Mouse (Mus musculus) lung, embryonic 14.5 days (tissue): ENCODE data around the gene Mast3. TPM values are rescaled to one million over a fixed set of nuclear protein-coding genes. Genes with fewer than 3 reads are reported as not detected.
A peak's percentile ranks its signal among the peaks of the same experiment; 100 is the strongest.

ENCODE experiments used
- ATAC-seq: fragments of 200-750 bp; cut with Nextera tagmentation; 2 replicates; pipeline ENCODE4 v1.8.0; 2017; ENCODE audit warnings: mild to moderate bottlenecking, moderate TSS enrichment, moderate library complexity; ENCODE audit not compliant: insufficient read depth
- DNase-seq: peaks from one replicate; pipeline ENCODE4 v3.0.0-alpha.2; 2015
- H3K27ac ChIP-seq: fragments of 300-500 bp; sonication (generic); 2 replicates; pipeline ENCODE4 v1.5.1; 2014; ENCODE audit warnings: low read depth, mild to moderate bottlenecking, moderate library complexity
- H3K27me3 ChIP-seq: fragments of 300-500 bp; sonication (generic); 2 replicates; pipeline ENCODE4 v1.6.1; 2014; ENCODE audit warnings: low read length, control low read depth; ENCODE audit not compliant: insufficient read depth
- H3K36me3 ChIP-seq: fragments of 300-500 bp; sonication (generic); 2 replicates; pipeline ENCODE4 v1.6.1; 2014; ENCODE audit warnings: control low read depth; ENCODE audit not compliant: insufficient read depth
- H3K4me1 ChIP-seq: fragments of 300-500 bp; sonication (generic); 2 replicates; pipeline ENCODE4 v1.6.1; 2014; ENCODE audit warnings: antibody characterized with exemption, control low read depth; ENCODE audit not compliant: insufficient read depth
- H3K4me2 ChIP-seq: fragments of 300-500 bp; sonication (generic); 2 replicates; pipeline ENCODE4 v1.6.1; 2014; ENCODE audit warnings: mild to moderate bottlenecking
- H3K4me3 ChIP-seq: fragments of 300-500 bp; sonication (generic); 2 replicates; pipeline ENCODE4 v1.5.1; 2014; ENCODE audit warnings: low read depth, low read length
- H3K9ac ChIP-seq: fragments of 300-500 bp; sonication (generic); 2 replicates; pipeline ENCODE4 v1.6.1; 2014
- H3K9me3 ChIP-seq: fragments of 300-500 bp; sonication (generic); 2 replicates; pipeline ENCODE4 v1.6.1; 2016; ENCODE audit warnings: low read depth, low read length, control low read depth
- CTCF ChIP-seq: IDR thresholded peaks from 2 replicates; pipeline ENCODE4 v1.5.1; 2016; ENCODE audit warnings: antibody characterized with exemption, low read depth
- WGBS: fragments of 180-500 bp; shearing (Covaris S2); extraction: QIAGEN DNeasy Blood & Tissue Kit; methylation state at CpG from one replicate; pipeline ENCODE4 v1.1.7; 2014; 5-methylcytosine and 5-hydroxymethylcytosine counted together
- polyA plus RNA-seq: library from polyadenylated mRNA; unstranded; fragments of >200 nt; fragmentation: Nextera tagmentation; extraction: Ambion mirVana; gene quantifications from 2 replicates; pipeline ENCODE4 v1.2.1, GENCODE M21; 2014

The Mast3 gene
- polyA plus RNA-seq, 1 experiment from 2014 or later: 18.0 TPM

DNA sequence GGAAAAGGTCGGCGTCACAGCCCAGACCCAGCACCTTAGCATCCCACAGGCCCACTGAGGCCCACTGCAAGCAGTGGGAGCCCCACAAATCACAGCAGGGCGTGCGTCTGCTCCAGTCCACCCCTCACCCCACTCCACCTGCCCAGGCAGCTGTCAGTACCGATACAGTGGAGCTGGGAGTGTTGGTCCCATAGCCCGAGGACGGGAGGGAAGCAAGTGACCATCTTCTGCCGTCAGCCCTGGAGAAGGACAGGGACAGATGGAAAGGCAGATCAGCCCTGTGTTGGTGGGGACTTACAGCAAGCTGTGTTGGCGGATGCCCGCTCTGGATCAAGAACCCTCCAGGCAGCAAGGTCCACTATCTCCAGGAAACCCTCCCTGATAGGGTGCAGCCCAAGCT, 15.8 kb downstream of the Mast3 start:
- no peaks in the 10 kb centered on the region for H3K27me3 ChIP-seq
- no peak overlapping the region for H3K27ac ChIP-seq
- 78% methylated on average over 10 of the region's 10 CpGs for WGBS
- no peak for TF ChIP-seq CTCF
- H3K4me2 ChIP-seq: no peak overlapping the region
- H3K36me3 ChIP-seq: peaks cover 48% of the 10 kb centered on the region
- no peak for DNase-seq
- no peaks in the 10 kb centered on the region for H3K9me3 ChIP-seq
- no peak for ATAC-seq
- no peak overlapping the region for H3K4me3 ChIP-seq
- H3K4me1 ChIP-seq: peaks cover 9% of the 10 kb centered on the region
- no peak overlapping the region for H3K9ac ChIP-seq

- ATAC-seq: no peak
- Histone ChIP-seq H3K27me3 (no peaks in the 10 kb centered on the region), H3K9me3 (no peaks in the 10 kb centered on the region), H3K4me1 (peaks cover 9% of the 10 kb centered on the region), H3K4me3 (0 out of 2 replicates have a peak overlapping the region, but pooled peaks have one; percentile 4), H3K36me3 (peaks cover 56% of the 10 kb centered on the region), H3K9ac (no peak overlapping the region), H3K27ac (no peak overlapping the region), H3K4me2 (peak overlapping the region; percentile 40)
- TF ChIP-seq CTCF: no peak
- peak; percentile 78 for DNase-seq
- 21% methylated on average over 30 of the region's 30 CpGs for WGBS
These were observed 16.8 kb downstream of the Mast3 start for GRCm38 (mm10) chr8:70787941-70788667.

DNA sequence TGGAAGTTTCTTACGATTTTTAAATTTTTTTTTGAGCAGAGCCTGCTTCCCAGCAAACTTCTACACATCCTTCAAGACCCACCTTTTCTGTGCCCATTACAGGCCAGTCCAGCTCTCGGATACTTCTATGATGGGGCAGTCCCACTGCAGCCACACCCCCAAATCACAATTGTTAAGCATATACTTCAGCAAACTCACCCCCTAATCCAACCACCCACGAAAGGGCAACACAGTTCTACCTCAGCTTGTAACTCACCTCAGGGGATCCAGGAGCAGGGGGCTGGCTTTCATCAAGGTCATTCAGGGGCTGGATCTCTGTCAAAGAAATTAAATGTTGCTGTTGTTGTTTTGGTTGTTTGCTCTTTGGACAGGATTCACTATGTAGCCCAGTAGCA, 17.8 kb downstream of the Mast3 start:
- Histone ChIP-seq H3K27me3 (no peaks in the 10 kb centered on the region), H3K9me3 (no peaks in the 10 kb centered on the region), H3K4me1 (0 out of 2 replicates have a peak, but pooled peaks cover 4% of the 10 kb centered on the region), H3K4me2 (no peak overlapping the region), H3K36me3 (peaks cover 63% of the 10 kb centered on the region), H3K27ac (no peak overlapping the region), H3K4me3 (no peak overlapping the region), H3K9ac (no peak overlapping the region)
- DNase-seq: no peak
- no peak for ATAC-seq
- WGBS: 88% methylated on average over 3 of the region's 3 CpGs
- TF ChIP-seq CTCF: no peak

DNA sequence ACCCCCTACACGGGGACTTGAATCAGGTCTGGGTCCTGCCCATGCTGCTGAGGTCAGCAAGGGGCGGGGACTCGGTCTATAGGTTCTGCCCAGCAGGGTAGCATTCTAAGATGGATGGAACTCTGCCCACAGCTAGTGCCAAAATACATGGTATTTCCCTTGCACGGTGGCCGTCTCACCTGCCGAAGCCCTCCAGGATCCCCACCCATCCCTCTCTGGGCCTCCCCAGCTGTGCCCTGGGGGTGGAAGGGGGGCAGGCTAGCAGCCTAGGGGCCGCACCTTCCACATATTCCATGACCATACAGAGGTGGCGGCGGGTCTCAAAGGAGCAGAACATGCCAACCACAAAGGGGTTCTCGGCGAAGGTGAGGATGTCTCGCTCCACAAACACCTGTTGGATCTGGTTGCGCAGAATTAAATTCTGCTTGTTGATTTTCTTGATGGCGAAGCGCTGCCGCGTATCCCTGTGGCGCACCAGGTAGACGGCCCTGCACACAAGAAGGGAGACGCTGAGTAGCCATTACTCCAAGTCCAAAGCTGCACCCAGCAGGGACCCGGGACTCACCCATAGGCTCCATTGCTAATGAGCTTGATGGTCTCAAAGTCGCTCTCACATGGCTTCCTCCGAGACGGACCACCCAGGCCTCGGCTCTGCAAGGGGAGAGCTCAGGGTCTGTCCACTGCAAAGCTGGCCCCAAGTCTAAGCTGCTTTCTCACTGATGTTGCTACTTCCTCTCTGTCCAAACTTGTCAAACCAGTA, 18.4 kb downstream of the Mast3 start:
- 0 out of 2 replicates have a peak, but pooled peaks cover 4% of the 10 kb centered on the region for H3K4me1 ChIP-seq
- H3K27me3 ChIP-seq: no peaks in the 10 kb centered on the region
- no peak overlapping the region for H3K27ac ChIP-seq
- no peak for TF ChIP-seq CTCF
- DNase-seq (no peak), ATAC-seq (no peak)
- peaks cover 68% of the 10 kb centered on the region for H3K36me3 ChIP-seq
- H3K9ac ChIP-seq: no peak overlapping the region
- no peaks in the 10 kb centered on the region for H3K9me3 ChIP-seq
- no peak overlapping the region for H3K4me3 ChIP-seq
- no peak overlapping the region for H3K4me2 ChIP-seq
- WGBS: 87% methylated on average over 25 of the region's 25 CpGs

GRCm38 (mm10) chr8:70780093-70780492, 24.8 kb downstream of the Mast3 start:
- ATAC-seq (no peak), DNase-seq (no peak)
- no peak for TF ChIP-seq CTCF
- Histone ChIP-seq H3K4me3 (no peak overlapping the region), H3K36me3 (peaks cover 64% of the 10 kb centered on the region), H3K9me3 (no peaks in the 10 kb centered on the region), H3K27me3 (no peaks in the 10 kb centered on the region), H3K4me1 (peaks cover 13% of the 10 kb centered on the region), H3K9ac (no peak overlapping the region), H3K4me2 (no peak overlapping the region), H3K27ac (no peak overlapping the region)
- WGBS: 69% methylated on average over 11 of the region's 11 CpGs

DNA sequence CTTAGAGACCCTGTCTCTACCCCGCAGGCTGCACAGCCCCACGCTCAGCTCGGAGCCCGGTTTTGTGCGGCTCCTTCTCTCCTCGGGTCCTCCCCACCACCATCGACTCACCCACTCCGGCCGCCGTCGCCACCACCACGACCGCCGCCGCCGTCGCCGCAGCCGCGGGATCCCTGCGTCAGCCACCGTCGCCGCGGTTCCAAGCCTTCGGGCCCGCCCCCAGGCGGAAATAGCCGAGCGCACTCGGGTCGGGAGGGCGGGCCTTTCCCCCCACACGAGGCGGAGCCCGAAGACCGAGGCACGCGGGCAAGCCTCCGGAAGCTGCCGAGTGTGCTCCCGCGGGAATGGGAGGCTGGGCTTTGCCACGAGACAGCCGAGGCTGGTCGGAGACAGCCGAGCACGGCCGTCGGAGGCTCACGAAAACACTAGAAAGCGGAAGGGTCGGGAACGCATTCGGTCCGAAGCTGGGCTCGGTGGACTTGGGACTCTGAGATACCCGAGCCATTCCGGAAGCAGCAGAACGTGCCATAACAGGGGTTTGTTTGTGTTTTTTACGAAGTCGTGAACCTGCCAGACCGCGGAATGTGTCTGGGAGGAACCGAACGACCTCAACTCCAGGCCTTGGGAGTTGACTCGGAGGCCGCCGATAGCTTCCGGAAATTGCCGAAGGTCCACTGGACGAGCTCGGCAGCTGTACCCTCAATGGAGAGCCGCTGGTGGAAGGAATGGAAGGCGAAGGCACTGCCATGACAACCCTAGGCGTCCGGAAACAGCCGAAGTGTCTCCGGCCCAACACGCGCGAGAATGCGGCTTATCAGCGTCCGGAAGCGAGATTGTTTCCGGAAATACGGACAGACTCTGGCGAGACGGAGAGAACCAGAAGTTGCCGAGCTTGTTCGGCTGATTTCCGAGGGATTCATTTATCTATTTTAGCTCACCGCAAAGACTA, 28.1 kb downstream of the Mast3 start, which contains the start of gene Pik3r2:
Pik3r2 (minus strand) TSS at position 218 of the 949 bp plus-strand sequence.
- peak within 1 kb of the TSS; percentile 99 for H3K27ac ChIP-seq
- ATAC-seq (peak; percentile 92), DNase-seq (peak; percentile 99)
- peak within 1 kb of the TSS; percentile 90 for H3K4me3 ChIP-seq
- H3K4me2 ChIP-seq: peak within 1 kb of the TSS; percentile 89
- peaks cover 68% of the 10 kb centered on the region for H3K36me3 ChIP-seq
- under 1% methylated on average over 91 of the region's 94 CpGs for WGBS
- H3K4me1 ChIP-seq: peaks cover 17% of the 10 kb centered on the region
- no peaks in the 10 kb centered on the region for H3K27me3 ChIP-seq
- H3K9ac ChIP-seq: peak within 1 kb of the TSS; percentile 93
- H3K9me3 ChIP-seq: no peaks in the 10 kb centered on the region
- TF ChIP-seq CTCF: peak; percentile 58
